8 mouse cellular contexts compared by ENCODE assay signal in genomic region chr10:19592556-19592955, GRCm38 (mm10). TPM values are rescaled to one million over a fixed set of nuclear protein-coding genes. Genes with fewer than 3 reads are reported as not detected.
DNase-seq lines count a peak whose midpoint lies in the region; ATAC-seq and TF ChIP-seq lines count a peak whose summit lies in the region.

No protein-coding gene starts in this region.

- peak overlapping the region; percentile 92 for H3K9ac ChIP-seq in heart, embryonic 14.5 days (ENCODE audit: low read length)
- peak overlapping the region; percentile 94 for H3K9ac ChIP-seq in heart, postnatal 0 days (replicated peaks; ENCODE audit: low read depth, low read length)
- peak overlapping the region; percentile 73 for H3K9ac ChIP-seq in midbrain, embryonic 11.5 days (ENCODE audit: low read length)

- no peak for TF ChIP-seq CTCF in heart, postnatal 0 days (IDR thresholded peaks at IDR 0.05; ENCODE audit: low read depth)

- no peaks in the 10 kb centered on the region for H3K27me3 ChIP-seq in heart, embryonic 14.5 days (ENCODE audit: control insufficient read depth, insufficient read depth, low read length)
- H3K27me3 ChIP-seq in heart, postnatal 0 days (ENCODE audit: control insufficient read depth, insufficient read depth, low read length), result no peaks in the 10 kb centered on the region
- H3K27me3 ChIP-seq in midbrain, embryonic 11.5 days (ENCODE audit: control insufficient read depth, insufficient read depth, low read length), result peaks cover 2% of the 10 kb centered on the region

- H3K4me2 ChIP-seq in heart, embryonic 14.5 days (ENCODE audit: low read length), result peak overlapping the region; percentile 82
- peak overlapping the region; percentile 77 for H3K4me2 ChIP-seq in heart, postnatal 0 days (ENCODE audit: low read depth, low read length)
- peak overlapping the region; percentile 75 for H3K4me2 ChIP-seq in midbrain, embryonic 11.5 days

- intact Hi-C loops in heart, postnatal 10 days (cut with DNase I), result loop anchor here (2.0 to 5.0 kb wide), 3 partner anchors 32 to 100 kb away; no protein-coding TSS in a partner anchor

- peaks cover 3% of the 10 kb centered on the region; the same call in 1 of the 2 replicates for H3K36me3 ChIP-seq in heart, embryonic 14.5 days (ENCODE audit: control insufficient read depth, insufficient read depth, low read length)
- H3K36me3 ChIP-seq in heart, postnatal 0 days (replicated peaks; ENCODE audit: control insufficient read depth, insufficient read depth, low read length), result peaks cover 9% of the 10 kb centered on the region; the same call in 1 of the 2 replicates
- no peaks in the 10 kb centered on the region for H3K36me3 ChIP-seq in midbrain, embryonic 11.5 days (ENCODE audit: control insufficient read depth, insufficient read depth, low read length)

- WGBS in heart, embryonic 14.5 days, result 7% methylated on average over 3 of the region's 3 CpGs
- 0% methylated on average over 3 of the region's 3 CpGs for WGBS in heart, postnatal 0 days
- 10% methylated on average over 3 of the region's 3 CpGs for WGBS in midbrain, embryonic 11.5 days

- no peak for TF ChIP-seq EP300 in heart, postnatal 0 days (IDR thresholded peaks at IDR 0.05; ENCODE audit: low read depth)

- peak overlapping the region; percentile 80 to 82 for H3K4me3 ChIP-seq in heart, embryonic 14.5 days (ENCODE audit: control insufficient read depth in 1 of 2, insufficient read depth in 1 of 2, low read depth in 1 of 2, low read length in 2 of 2)
- peak overlapping the region; percentile 96 for H3K4me3 ChIP-seq in heart, postnatal 0 days (ENCODE audit: low read depth, low read length)
- peak overlapping the region; percentile 59 for H3K4me3 ChIP-seq in midbrain, embryonic 11.5 days (ENCODE audit: low read depth, low read length)

- H3K27ac ChIP-seq in heart, embryonic 14.5 days (replicated peaks in 1 of 2; ENCODE audit: control insufficient read depth in 1 of 2, insufficient read depth in 1 of 2, low read depth in 2 of 2, low read length in 2 of 2), result peak overlapping the region in 1 of 2 experiments; percentile 92; a peak in 2 of 4 replicates
- H3K27ac ChIP-seq in heart, postnatal 0 days (ENCODE audit: low read depth), result peak overlapping the region; percentile 94
- H3K27ac ChIP-seq in midbrain, embryonic 11.5 days (ENCODE audit: low read depth, low read length), result no peak overlapping the region

- no peaks in the 10 kb centered on the region for H3K9me3 ChIP-seq in heart, embryonic 14.5 days (ENCODE audit: control insufficient read depth, low read length)
- no peaks in the 10 kb centered on the region for H3K9me3 ChIP-seq in heart, postnatal 0 days (replicated peaks; ENCODE audit: control insufficient read depth, low read length)
- H3K9me3 ChIP-seq in midbrain, embryonic 11.5 days (ENCODE audit: control insufficient read depth, low read length), result no peaks in the 10 kb centered on the region

- H3K4me1 ChIP-seq in heart, embryonic 14.5 days (ENCODE audit: control insufficient read depth in 2 of 2, insufficient read depth in 2 of 2, low read length in 2 of 2), result peaks cover 5 to 27% of the 10 kb centered on the region in 2 experiments; a peak in 3 of 4 replicates
- H3K4me1 ChIP-seq in heart, postnatal 0 days (ENCODE audit: control insufficient read depth, insufficient read depth), result peaks cover 22% of the 10 kb centered on the region
- H3K4me1 ChIP-seq in midbrain, embryonic 11.5 days (ENCODE audit: control insufficient read depth, insufficient read depth, low read length), result peaks cover 3% of the 10 kb centered on the region

- ATAC-seq in heart, embryonic 14.5 days (ENCODE audit: insufficient number of reproducible peaks, insufficient read depth, low FRiP score, low read depth), result no peak
- ATAC-seq in heart, postnatal 0 days (ENCODE audit: insufficient read depth, low read depth), result no peak
- no peak for ATAC-seq in midbrain, embryonic 11.5 days (ENCODE audit: low FRiP score)
- no peak for ATAC-seq in inflammation-experienced regulatory T-cells, adult 6 months
- ATAC-seq in granulocyte monocyte progenitor cell, adult 5-6 weeks (replicated peaks; ENCODE audit: poor library complexity, severe bottlenecking), result no peak

- DNase-seq in heart, postnatal 10 days, result no peak
- DNase-seq in MN1 (ENCODE audit: low spot score), result peak; percentile 18
- no peak for DNase-seq in heart, postnatal 0 days (ENCODE audit: low spot score)
- DNase-seq in midbrain, embryonic 11.5 days (ENCODE audit: low spot score, missing footprints), result no peak
- DNase-seq in spleen, adult 18-20 months, result no peak

RNA-seq across cellular contexts. Expression of gene Ifngr1, which starts 0.8 kb away (rescaled TPM):
- 41.8 and 42.2 TPM in 2 replicates for polyA plus RNA-seq in heart, embryonic 14.5 days (2014; fragmentation: Nextera tagmentation; extraction: Ambion mirVana)
- 10 to 100 TPM; 45.7 to 55.4 TPM for total RNA-seq in heart, postnatal 10 days (2021)
- 21.6 and 38.6 TPM in 2 replicates for total RNA-seq in heart, postnatal 0 days (2014; rRNA removed; ENCODE audit: low replicate concordance)
- polyA plus RNA-seq in heart, postnatal 0 days (2015; fragmentation: Nextera tagmentation; extraction: Ambion mirVana), result 40.1 and 42.2 TPM in 2 replicates
- 34.3 and 34.8 TPM in 2 replicates for polyA plus RNA-seq in midbrain, embryonic 11.5 days (2014; fragmentation: Nextera tagmentation; extraction: Ambion mirVana)
- 100 to 1,000 TPM; 221 to 397 (median 300) TPM for polyA plus RNA-seq in inflammation-experienced regulatory T-cells, adult 6 months (2017; shearing (Covaris generic))
- 255 and 265 TPM in 2 replicates for total RNA-seq in granulocyte monocyte progenitor cell, adult 5-6 weeks (2014; fragmentation: Nextera tagmentation)
- total RNA-seq in granulocyte monocyte progenitor cell, adult 5-6 weeks (2017), result 355 and 356 TPM in 2 replicates

RNA-seq across cellular contexts. Expression of gene Il22ra2, which starts 29.2 kb away (rescaled TPM):
- 0.08 TPM in 1 of 2 replicates, not detected in the other for polyA plus RNA-seq in heart, embryonic 14.5 days (2014; fragmentation: Nextera tagmentation; extraction: Ambion mirVana)
- total RNA-seq in heart, postnatal 10 days (2021), result not detected
- total RNA-seq in heart, postnatal 0 days (2014; rRNA removed; ENCODE audit: low replicate concordance), result not detected in 2 replicates
- not detected in 2 replicates for polyA plus RNA-seq in heart, postnatal 0 days (2015; fragmentation: Nextera tagmentation; extraction: Ambion mirVana)
- not detected in 2 replicates for polyA plus RNA-seq in midbrain, embryonic 11.5 days (2014; fragmentation: Nextera tagmentation; extraction: Ambion mirVana)
- polyA plus RNA-seq in inflammation-experienced regulatory T-cells, adult 6 months (2017; shearing (Covaris generic)), result under 1 TPM in 1 of 3 experiments, not detected in 2; 0.38 TPM
- total RNA-seq in granulocyte monocyte progenitor cell, adult 5-6 weeks (2014; fragmentation: Nextera tagmentation), result 4.4 and 4.6 TPM in 2 replicates
- 3.2 and 6.5 TPM in 2 replicates for total RNA-seq in granulocyte monocyte progenitor cell, adult 5-6 weeks (2017)
